Mouse (Mus musculus) heart, postnatal 10 days (tissue): ENCODE results near the gene Fam19a1. TPM values are rescaled to one million over a fixed set of nuclear protein-coding genes. Genes with fewer than 3 reads are reported as not detected.
"Not testable (repeated sequence)": the region's sequence is repeated elsewhere in the genome, so short reads cannot be mapped to it uniquely, and the experiment has no call there.

Experiments used
- DNase-seq, 2 experiments: peaks; one replicate each; pipeline ENCODE4 v3.0.0; 2021
- intact Hi-C: fragments of 180-260 bp; cut with DNase I; formaldehyde crosslinking; loops from one replicate; pipeline ENCODE4 v1.15.1; 2025
- total RNA-seq, 2 experiments: library from RNA; stranded (reverse); gene quantifications; 2 replicates each; pipeline ENCODE4 v1.2.3; 2021

Fam19a1 gene
- total RNA-seq = not detected

GRCm38 (mm10) chr6:96112854-96113253, at the start of gene Fam19a1:
Gene Fam19a1 (plus strand): TSS chr6:96113154.
- intact Hi-C loops = no loop called here
- no peak for DNase-seq

GRCm38 (mm10) chr6:96071080-96071479, 41.9 kb upstream of the Fam19a1 start:
- no peak for DNase-seq
- intact Hi-C loops = no loop called here

- intact Hi-C loops = no loop called here
- DNase-seq = no peak
Observed at GRCm38 (mm10) chr6:96071567-96071966, 41.4 kb upstream of the Fam19a1 start.

- DNase-seq = no peak
- intact Hi-C loops = no loop called here
Observed at GRCm38 (mm10) chr6:96089961-96090360, 23.0 kb upstream of the Fam19a1 start.

GRCm38 (mm10) chr6:96093716-96094115, 19.2 kb upstream of the Fam19a1 start:
- DNase-seq = no peak
- intact Hi-C loops = no loop called here

GRCm38 (mm10) chr6:96098225-96098624, 14.7 kb upstream of the Fam19a1 start:
- intact Hi-C loops = no loop called here
- DNase-seq = no peak

- intact Hi-C loops = no loop called here
- DNase-seq = no peak
Observed at GRCm38 (mm10) chr6:96111656-96112055, 1.3 kb upstream of the Fam19a1 start.

- DNase-seq = no peak
- intact Hi-C loops = no loop called here
Observed at GRCm38 (mm10) chr6:96114151-96114550, 1.2 kb downstream of the Fam19a1 start.

- DNase-seq = no peak
- intact Hi-C loops = no loop called here
Observed at GRCm38 (mm10) chr6:96116148-96116533, 3.2 kb downstream of the Fam19a1 start.

GRCm38 (mm10) chr6:96116534-96117272, 3.7 kb downstream of the Fam19a1 start:
- intact Hi-C loops = no loop called here
- peak; percentile 10 to 29 for DNase-seq

GRCm38 (mm10) chr6:96143326-96143725, 30.4 kb downstream of the Fam19a1 start:
- DNase-seq = no peak
- intact Hi-C loops = no loop called here

GRCm38 (mm10) chr6:96165403-96165802, 52.4 kb downstream of the Fam19a1 start:
- intact Hi-C loops = no loop called here
- peak; percentile 0 to 10 for DNase-seq

GRCm38 (mm10) chr6:96165818-96166379, 52.9 kb downstream of the Fam19a1 start, which contains the start of gene 1700123L14Rik:
Gene 1700123L14Rik (minus strand): TSS chr6:96166243.
- intact Hi-C loops = no loop called here
- peak; percentile 15 to 16 for DNase-seq

GRCm38 (mm10) chr6:96167031-96167430, 54.1 kb downstream of the Fam19a1 start:
- intact Hi-C loops = no loop called here
- DNase-seq = no peak

- no peak for DNase-seq
- intact Hi-C loops = no loop called here
Observed at GRCm38 (mm10) chr6:96173681-96174080, 60.7 kb downstream of the Fam19a1 start.

GRCm38 (mm10) chr6:96178530-96178929, 65.6 kb downstream of the Fam19a1 start:
- DNase-seq = no peak
- intact Hi-C loops = no loop called here

GRCm38 (mm10) chr6:96183392-96183791, 70.4 kb downstream of the Fam19a1 start:
- no peak for DNase-seq
- intact Hi-C loops = no loop called here

- no peak for DNase-seq
- intact Hi-C loops = no loop called here
Observed at GRCm38 (mm10) chr6:96186517-96186916, 73.6 kb downstream of the Fam19a1 start.

GRCm38 (mm10) chr6:96198991-96199390, 86.0 kb downstream of the Fam19a1 start:
- peak; percentile 6 to 17 for DNase-seq
- intact Hi-C loops = not testable (repeated sequence)

- no peak for DNase-seq
- intact Hi-C loops = no loop called here
Observed at GRCm38 (mm10) chr6:96205395-96205794, 92.4 kb downstream of the Fam19a1 start.

GRCm38 (mm10) chr6:96234806-96235205, 121.9 kb downstream of the Fam19a1 start:
- no peak for DNase-seq
- intact Hi-C loops = no loop called here

GRCm38 (mm10) chr6:96244320-96244719, 131.4 kb downstream of the Fam19a1 start:
- intact Hi-C loops = no loop called here
- no peak for DNase-seq
